Mouse (Mus musculus) cerebellum, adult 18-20 months (tissue): ENCODE results near the gene Surf6.
A peak's percentile ranks its signal among the peaks of the same experiment; 100 is the strongest.

Experiments
- DNase-seq, 2 experiments: peaks; one replicate each; pipeline ENCODE4 v3.0.0; 2021

Gene Surf6

GRCm38 (mm10) chr2:26902467-26903220 is at the start of gene Surf6:
Gene Surf6, minus strand, starts transcription at chr2:26902879.
- peak; percentile 93 to 96 for DNase-seq

GRCm38 (mm10) chr2:26952193-26952592 is 49.5 kb upstream of the Surf6 start:
- DNase-seq = no peak

DNA sequence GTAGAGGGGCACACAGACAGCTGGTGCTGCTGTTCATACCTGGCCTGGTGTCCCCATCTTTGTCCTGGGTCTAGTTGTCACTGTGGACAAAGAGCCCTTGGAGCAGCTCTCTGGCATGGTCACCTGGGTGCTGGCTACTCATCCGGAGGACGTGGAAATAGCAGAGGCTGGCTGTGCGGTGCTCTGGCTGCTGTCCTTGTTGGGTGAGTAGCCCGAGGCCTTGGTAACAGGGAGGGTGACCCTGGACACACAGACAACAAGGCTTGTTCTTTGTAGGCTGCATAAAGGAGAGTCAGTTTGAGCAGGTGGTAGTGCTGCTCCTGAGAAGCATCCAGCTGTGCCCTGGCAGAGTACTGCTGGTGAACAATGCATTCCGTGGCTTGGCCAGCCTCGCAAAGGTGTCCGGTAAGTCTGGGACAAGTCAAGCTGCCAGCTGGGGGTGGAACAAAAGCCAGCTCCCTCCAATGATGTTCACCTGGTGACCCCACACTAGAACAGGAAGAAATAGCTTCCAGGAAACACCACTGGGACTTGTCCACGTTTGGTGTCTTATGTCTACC is 48.7 kb upstream of the Surf6 start:
- DNase-seq = peak; percentile 34

DNA sequence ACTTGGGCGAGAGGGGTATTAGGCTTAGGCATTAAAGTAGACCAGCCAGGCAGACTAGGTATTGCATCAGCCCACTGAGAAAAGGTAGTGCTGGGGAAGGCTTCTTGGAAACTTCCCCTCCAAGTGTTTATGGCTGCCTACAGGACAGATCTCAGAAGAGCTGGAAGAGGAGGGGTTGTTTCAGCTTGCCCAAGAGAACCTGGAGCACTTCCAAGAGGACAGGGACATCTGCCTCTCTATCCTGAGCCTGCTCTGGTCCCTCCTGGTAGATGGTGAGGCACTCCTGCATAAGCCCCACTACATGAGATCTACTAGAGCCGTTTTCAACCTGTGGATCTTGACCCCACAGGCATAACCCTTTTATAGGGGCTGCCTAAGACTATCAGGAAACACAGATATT is 47.7 kb upstream of the Surf6 start:
- peak; percentile 20 to 36 for DNase-seq

DNA sequence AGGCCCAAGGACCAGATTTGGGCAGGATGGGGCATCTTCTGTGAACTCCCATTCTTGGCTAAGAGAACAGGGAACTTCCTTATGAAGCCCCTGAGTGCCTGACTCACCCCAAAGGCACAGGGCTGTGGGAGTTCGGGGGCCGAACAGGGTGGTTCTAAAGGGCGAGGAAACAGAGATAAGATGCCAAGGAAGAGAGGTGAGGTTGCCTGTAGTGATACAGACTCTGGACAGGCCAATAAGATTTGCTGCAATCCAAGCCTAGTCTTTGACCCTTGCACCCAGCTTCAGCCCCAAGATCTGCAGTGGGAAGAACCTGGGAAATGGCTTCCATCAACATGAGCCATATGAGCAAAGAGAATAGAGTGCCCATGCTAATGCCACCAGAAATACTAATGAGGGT is 40.6 kb upstream of the Surf6 start:
- DNase-seq = no peak

DNA sequence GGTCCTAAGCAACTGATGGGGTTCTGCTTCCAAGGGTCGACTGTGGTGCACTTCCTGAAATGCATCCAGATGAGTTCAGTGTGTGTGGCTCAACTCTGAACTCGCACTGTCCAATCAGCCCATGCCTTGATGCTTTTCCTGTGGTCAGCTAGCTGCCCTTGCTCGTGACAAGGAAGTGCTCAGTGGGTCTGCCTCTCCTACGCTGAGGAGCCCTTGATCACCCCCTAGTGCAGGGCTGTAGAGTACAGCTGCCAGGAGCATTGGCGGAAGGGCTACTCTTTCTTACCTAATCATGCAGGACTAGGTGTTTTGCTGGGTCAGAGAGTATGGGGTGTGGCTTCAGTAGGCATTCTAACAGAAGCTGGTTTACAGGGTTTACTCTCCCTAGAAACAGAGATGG is 38.9 kb upstream of the Surf6 start:
- no peak for DNase-seq

DNA sequence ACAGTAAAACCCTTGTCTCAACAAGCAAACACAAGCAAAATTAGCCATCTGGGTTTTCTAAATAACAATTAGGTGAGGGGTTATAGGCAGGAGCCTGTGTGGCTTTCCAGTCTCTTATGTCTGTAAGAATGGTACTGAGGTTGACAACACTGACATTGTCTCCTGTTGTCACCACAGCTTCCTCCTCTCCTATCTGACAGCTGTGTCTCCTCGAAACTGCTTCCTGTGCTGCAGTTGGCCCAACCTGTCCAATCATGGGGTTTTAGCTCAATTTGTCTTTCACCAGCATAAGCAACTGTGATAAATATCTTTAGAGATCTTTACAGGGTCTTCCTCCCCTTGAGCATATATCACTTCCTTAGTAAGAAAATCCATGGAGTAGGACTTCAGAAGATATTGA is 33.7 kb upstream of the Surf6 start:
- no peak for DNase-seq

DNA sequence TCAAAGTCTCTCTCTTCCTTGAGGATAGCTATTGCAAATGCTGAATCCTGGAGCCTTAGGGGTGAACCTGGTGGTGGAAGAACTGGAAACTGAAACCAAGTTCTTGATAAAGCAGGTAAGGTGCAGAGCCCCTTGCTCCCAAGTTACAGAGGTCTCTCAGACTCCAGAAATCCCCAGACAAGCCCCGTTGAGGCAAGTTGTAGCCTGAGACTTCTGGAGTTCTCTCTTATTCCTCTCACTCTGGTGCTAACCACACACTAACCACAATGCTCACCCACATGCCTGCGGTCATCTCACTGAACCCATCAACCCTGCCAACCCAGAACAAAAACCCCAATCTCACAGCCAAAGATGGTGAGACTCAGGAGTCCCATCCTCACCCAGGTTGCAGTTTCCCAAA is 32.6 kb upstream of the Surf6 start:
- DNase-seq = no peak

DNA sequence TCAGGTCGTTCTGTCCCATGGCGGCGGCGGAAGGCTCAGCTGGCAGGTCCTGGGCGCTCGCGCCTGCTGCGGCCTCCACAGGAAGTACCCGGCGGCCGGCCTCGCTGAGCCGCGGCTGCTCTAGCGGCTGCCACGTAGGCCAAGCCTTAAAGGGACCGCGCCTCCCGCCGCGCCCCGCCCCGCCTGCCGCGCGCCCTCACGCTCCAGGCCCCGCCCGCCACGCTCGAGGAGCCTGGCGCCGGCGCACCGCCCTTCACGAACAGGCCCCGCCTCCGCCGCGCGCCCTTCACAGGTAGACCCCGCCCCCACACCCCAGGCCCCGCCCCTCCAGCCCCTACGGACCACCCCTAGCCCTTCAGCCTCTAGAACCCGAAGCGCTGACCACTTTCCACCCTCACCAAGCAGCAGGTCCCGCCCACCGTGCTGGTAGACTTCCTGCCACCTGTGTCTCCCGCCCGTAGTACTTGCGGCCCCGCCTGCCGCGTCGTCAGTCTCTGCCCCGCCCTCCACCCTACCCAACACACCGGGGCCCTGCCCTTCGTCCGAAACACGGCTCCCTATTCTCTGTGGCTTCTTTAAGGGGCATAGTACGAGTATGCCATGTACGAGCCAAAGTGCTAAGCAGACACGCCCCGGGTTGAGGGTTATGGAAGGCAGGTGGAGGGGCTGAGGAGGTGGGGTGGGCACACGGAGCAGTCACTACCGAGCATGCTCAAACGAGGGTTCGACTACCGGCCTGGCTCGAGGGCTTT is 30.8 kb upstream of the Surf6 start, which contains the start of the genes Surf4 and Stkld1:
Gene Surf4 (minus strand): TSS at position 625 of the 752 bp plus-strand sequence.
Gene Stkld1 (plus strand): TSS at position 744 of the 752 bp plus-strand sequence.
- DNase-seq = peak; percentile 91 to 97

DNA sequence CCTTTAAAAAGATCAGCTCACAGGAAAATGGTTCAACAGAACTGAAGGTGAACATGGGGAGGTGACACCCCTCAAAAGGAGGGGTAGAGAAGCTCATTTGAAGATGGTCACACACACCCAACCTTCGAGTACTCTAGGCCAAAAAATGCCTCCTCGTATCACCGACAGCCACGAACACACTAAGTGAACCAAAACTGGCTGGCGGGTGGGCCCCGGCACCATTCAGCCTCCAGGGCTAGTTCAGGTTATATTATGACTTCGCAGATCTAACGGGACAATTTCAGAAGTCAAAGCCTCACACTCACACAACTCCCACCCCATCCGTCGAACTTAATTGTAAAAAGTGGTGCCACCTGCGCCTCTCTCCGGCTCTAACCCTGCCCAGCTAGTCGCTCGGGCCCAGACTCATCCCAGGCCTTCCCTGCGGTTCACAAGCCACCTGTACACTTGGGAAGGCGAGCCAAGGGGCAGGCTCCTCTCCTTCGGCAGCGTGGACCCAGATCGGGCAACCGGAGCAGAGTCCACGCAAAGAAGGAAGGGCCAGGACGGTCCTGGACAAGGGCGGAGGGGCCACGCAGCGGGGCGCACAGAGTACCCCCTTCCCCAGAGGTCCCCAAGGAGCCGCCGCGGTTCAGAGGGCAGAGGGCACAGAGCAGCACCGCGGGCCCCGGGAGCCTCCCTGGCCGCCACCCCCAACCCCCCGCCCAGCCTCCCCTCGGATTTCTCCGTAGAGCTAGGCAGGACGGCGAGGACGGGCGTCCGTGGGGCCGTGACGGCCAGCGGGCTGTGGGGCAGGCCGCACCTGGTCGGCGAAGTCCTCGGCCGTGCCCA is 30.0 kb upstream of the Surf6 start:
- DNase-seq = peak; percentile 51 to 58

DNA sequence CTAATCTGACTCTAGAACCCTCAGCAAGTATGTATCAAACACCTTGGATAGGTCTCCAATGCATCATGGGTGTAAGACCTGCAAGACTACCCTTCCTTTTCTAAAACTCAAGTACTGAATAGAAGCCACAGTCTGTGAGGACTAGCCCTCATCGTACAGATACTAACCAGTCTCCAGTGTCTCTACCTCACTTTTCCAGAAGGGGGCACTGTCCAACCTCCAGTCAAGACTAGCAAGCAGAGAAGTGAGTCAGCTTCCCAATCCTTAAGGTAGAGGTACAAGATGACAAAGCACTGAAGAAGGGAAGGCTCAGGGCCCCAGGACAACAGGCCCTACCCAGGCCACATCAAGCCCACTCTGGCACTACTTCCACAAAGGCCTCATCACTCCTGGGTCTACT is 27.7 kb upstream of the Surf6 start:
- peak; percentile 72 to 79 for DNase-seq

GRCm38 (mm10) chr2:26927745-26928476 is 25.2 kb upstream of the Surf6 start:
- no peak for DNase-seq

DNA sequence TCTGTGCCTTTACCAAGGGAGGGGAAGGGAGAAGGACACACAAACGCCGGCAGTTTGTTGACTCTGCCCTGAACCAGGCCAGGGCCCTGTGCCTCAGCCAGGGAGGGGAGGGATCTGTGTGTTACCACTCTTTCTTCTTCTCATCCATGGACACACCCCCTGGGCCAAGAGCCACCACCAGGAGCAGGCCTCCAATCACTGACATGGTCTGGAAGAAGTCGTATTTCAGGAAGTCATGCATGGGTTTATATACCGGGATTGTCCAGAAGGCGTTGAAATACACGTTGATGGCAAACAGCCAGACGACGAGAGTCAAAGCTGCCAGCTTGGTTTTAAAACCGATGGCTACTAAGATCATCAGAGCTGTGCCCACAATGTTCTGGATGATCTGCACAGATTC is 19.1 kb upstream of the Surf6 start:
- DNase-seq = peak in 1 of 2 experiments; percentile 4

DNA sequence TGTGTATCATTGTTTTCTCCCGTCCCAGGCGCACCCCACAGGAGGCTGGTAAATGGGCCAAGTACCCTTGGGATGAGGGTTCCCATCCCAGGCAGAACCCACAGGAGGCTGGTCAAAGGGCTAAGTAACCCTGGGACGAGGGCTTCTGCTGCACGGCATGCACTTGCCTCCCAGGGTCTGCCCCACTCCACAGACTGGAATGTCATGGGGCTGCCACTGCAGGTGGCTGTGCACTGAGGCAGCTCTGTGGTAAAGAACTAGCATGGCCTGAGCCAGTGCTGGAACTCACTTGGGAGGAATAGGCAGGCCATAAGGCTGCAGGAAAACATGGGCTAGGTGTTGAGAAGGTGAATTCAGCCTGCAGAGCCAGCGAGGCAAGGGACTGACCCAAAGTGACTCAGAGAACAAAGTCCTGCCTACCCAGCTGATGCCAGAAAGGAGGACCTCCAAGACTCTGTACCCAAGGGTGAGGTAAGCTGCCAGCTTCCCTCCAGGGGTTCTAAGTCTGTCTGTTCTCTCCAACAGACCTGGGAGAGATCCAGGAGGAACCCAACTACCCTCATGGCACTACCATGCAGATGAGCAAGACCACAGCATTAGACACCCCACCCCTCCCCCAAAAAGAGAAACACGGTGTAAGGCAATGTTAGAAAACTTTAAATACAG is 17.6 kb upstream of the Surf6 start:
- DNase-seq = peak in 1 of 2 experiments; percentile 5

DNA sequence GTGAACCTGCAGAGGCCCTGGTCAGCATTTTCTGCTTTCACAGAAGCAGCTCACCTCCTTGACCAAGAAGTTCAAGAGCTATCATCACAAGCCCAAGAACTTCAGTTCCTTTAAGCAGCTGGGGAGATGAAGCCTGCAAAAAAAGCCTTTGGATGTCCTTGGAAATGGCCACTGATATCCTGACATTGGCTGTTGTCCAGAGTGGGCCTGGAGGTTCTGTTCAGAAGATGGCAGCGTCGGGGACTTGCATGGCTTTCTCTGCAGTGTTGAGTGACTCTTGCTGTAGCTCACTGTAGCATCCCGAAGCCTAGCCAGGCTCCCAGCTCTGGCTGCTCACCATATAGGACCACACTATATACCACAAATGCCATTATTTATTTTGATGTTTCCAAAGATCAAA is 17.0 kb upstream of the Surf6 start:
- peak in 1 of 2 experiments; percentile 3 for DNase-seq

GRCm38 (mm10) chr2:26916738-26917137 is 14.1 kb upstream of the Surf6 start:
- no peak for DNase-seq

- DNase-seq = peak; percentile 83 to 84
Observed at GRCm38 (mm10) chr2:26915927-26916728, 13.4 kb upstream of the Surf6 start, which contains the start of the genes Surf2 and Surf1. Gene Surf2, plus strand, starts transcription at chr2:26916367. Gene Surf1, minus strand, starts transcription at chr2:26916530.

DNA sequence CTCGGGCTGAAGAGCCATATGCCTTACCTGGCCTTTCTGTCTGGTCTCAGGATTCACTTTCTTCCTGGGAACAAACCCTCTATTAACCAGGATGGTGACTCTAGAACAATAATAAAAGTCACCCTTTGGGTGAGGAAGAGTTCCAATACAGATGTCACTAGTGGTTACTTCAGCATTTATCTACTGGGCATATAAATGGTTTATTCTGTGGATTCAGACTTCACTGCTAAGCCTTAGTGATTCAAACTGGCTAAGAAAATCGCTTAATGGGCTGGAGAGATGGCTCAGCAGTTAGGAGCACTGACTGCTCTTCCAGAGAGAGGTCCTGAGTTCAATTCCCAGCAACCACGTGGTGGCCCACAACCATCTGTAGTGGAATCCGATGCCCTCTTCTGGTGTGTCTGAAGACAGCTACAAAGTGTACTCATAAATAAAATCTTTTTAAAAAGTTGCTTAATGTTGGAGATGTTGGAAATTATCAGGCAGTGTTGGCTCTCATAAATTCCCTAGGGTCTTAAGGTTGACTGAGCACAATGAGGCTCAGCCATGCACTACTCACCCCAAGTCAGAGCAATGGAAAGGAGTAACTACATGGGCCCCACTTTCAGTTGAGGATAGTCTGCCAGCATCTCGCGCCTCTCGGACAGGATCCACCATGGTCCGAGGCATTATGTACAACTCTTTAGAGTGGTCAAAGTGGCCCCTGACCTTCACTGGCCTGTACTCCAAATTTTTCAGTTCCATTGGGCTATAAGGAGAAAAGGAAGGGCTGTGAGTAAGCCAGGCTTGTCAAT is 11.7 kb upstream of the Surf6 start:
- no peak for DNase-seq

DNA sequence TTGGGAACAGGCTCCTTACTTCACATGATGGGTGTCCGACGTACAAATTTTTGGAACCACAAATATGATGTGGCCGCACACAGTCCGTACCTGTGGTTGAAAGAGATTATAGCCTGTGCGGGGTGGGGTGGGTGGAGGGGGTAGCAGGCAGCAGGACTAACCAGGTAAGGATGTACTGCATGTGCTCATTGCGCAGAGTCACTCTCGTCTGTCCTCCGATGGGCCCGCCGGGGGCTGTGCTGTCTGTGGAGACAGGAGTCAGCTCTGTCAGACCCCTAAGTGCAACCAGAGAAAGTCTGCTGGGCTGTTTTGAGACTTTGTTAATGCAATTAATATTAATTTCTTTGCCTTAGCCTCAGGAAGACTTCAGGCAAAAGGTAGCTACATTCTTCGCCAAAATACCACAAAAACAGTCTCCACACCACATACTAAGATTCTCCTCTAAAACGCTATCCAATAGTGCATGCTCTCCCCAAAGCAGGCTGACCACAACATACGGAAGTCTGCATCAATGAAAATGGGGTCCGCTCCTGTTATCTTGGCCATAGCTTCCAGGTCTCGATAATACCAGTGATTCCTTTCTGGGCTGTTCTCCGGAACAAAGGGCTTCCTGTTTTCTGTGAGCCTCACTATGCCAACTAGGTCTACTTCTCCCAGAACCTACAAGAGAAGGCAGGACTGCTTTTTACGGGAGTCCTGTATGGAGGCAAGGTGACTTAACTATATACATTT is 10.9 kb upstream of the Surf6 start:
- DNase-seq = no peak
